Mouse (Mus musculus) right cerebral cortex, postnatal 4 days (tissue): ENCODE measurements around the gene Pim2.

Experiments
- DNase-seq: peaks from one replicate; pipeline ENCODE4 v3.0.0-alpha.2; 2022

The Pim2 gene

GRCm38 (mm10) chrX:7878007-7878419 is at the start of gene Pim2:
Gene Pim2, plus strand, starts transcription at chrX:7878262.
- peak; percentile 78 for DNase-seq

DNA sequence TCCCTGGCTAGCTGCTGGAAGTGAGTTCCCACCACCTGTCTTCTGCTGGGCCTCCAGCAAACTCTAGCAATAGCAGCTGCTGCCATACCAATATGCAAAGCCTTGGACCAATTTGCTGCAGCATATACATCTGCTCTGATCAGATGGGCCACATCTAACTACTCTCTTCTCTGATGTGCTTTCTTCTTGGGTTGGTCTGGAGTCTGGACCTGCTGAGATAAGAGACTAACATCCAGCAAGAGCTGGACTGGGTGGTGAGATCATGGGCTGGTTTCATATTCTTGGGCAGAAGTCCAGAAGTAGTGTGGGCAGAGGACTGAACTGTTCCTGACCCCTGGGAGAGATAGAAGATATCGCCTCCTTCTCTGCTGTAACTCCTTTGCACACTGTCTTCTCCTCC is 40.9 kb upstream of the Pim2 start:
- DNase-seq = no peak

GRCm38 (mm10) chrX:7840842-7841162 is 37.3 kb upstream of the Pim2 start:
- no peak for DNase-seq

DNA sequence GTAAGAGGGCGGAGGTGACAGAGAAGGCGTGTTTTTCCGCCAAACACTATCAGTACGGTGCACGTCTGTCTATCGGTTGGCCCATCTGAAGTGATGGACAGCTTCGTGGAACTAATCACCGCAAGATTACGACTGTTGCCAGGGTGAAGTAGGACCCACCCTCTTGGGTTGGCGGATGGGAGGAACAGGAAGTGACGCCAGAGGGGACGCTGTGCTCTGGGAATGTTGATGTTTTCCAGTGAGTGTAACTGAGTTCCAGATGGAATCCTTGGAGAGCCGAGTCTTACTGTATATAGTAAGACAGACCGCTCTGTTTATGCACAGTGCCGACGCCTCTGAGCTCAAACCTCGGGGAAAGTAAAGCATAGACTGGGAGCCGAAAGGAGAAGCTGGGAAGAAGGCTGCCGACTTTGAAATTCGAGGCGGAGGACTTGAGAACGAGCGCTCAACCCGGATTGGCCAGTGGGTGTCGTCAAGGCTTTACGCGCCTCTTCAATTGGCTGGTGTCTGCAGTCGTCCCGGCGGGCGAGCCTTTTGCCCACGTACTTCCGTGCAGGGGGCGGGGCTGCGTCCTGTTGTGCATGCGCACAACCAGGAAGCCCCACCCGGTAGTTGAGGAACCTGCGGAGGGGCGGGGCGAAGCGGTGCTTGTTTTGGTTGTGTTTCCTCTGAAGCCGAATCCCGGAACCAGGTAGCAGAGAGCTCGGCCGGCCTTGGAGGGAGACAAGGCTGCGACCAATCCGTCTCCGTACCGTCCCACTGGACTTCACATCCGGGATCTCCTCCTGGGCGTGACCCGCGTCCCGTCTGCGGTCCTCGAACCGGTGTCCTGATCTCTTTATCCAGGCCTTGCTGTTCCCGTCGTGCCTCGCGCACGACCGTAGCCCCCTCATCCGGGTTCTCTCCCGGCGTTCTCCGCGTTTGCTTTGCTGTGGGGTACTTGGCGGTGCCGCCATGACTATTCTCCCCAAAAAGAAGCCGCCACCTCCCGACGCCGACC is 36.6 kb upstream of the Pim2 start, which contains the start of gene Otud5:
Gene Otud5, plus strand, starts transcription at position 202 of the 1,000 bp plus-strand sequence.
- peak; percentile 88 for DNase-seq

DNA sequence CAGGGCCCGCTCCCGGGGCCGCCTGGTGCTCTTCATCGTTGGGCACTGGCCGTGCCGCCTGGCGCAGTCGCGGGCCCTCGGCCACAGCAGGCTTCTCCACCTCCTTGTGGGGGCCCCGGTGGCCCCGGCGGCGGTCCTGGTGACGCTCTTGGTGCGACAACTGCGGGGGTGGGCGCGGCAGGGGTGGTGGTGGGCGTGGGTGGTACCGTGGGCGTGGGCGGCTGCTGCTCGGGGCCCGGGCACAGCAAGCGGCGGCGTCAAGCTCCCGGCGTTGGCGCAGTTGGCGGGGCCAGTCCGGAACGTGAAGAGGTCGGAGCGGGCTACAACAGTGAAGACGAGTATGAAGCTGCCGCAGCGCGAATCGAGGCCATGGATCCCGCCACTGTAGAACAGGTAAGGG is 35.7 kb upstream of the Pim2 start:
- peak; percentile 30 for DNase-seq

GRCm38 (mm10) chrX:7847845-7848244 is 30.2 kb upstream of the Pim2 start:
- DNase-seq = no peak

DNA sequence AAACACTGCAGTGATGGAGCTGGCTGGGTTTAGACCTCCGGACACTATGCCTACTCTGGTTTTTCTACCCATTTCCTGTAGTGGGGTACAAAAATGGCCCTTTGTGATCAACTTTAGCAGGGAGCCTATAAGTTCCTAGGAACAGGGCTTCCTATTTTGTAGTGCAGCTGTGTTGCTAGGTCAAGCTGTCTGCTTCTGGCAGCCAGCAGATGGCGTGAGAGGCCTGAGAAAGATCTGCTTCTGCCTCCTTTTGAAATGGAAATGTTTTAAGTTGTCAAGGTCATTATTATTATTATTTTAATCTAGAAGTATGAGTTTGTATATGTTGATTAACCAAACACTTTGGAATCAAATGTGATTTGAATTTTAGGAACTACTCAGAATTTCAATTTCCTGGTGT is 23.5 kb upstream of the Pim2 start:
- DNase-seq = peak; percentile 22

DNA sequence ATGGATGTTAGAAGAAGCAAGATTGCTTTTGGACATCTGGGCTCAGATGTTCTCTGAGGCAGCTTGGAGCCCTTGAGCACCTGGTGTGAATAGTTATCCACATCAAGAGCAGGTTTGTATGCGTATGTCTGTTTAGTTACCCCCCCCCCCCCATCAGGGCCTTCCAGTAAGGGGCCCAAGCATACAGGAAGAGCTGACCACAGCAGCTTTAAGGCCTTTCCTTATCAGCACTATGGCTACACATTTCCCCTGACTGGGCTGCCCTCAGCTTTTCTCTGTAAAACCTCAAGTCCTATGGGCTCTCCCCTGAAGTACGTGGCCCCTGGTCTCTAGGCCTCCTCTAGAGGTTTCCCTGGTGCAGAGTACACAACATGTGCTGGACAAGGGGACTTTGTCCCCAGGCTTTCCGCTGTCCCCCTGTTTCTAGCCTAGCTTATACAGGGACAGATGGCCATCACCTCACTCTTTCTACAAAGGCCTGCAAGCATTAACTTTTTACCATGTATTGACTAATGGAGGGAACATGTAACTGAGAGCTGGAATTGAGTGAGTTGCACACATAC is 18.8 kb upstream of the Pim2 start:
- DNase-seq = no peak

DNA sequence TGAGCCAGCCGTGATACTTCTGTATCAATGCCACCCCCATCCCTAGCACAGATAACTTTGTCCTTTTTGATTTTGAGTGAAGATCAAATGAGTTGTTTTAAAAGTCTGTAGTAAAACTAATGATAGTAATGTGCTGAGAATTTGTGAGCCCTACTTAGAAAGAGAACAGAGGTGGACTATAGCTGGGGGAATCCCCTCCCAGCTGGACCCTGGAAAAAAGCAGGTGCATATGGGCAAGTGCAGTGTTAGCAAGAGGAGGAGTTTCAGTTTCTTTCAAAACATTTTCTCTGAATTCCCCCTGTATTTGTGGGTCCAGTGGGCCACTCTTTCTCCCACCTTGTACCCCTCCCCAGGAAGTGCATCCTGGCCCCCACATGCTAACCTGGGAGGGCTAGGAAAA is 14.9 kb upstream of the Pim2 start:
- no peak for DNase-seq

DNA sequence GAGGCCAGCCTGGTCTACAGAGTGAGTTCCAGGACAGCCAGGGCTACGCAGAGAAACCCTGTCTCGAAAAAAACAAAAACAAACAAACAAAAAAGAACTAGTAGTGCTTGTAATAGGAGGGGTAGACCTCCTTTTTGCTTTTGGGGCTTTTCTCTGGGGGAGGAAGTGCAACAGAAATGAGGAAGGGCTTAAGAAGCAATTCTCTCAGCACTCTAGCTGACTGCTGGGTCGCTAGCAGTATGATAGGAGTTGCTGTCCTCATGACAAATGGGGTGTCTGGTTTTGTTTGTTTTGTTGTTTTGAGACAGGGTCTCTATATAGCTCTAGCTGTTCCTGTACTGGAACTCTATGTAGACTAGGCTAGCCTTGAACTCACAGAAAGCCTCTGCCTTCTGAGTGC is 13.5 kb upstream of the Pim2 start:
- DNase-seq = no peak

DNA sequence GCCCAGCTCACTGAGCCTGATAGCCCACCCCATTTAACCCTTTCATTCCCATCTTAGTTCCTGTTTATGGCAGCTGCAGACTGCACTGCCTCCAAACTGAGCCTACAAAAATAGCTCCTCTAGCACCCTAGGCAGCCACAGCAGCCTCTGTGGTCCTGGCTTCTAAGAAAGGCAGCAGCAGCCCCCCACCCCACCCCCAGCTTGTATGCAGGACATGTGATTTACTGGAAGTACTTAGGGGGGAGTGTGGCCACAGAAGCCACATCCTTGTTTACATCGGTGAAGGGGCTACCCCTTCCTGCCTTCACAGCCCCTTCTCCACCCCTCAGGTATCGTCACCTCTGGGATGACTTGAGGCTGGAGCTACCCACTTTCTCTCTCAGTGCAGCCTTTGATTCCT is 12.7 kb upstream of the Pim2 start:
- no peak for DNase-seq

DNA sequence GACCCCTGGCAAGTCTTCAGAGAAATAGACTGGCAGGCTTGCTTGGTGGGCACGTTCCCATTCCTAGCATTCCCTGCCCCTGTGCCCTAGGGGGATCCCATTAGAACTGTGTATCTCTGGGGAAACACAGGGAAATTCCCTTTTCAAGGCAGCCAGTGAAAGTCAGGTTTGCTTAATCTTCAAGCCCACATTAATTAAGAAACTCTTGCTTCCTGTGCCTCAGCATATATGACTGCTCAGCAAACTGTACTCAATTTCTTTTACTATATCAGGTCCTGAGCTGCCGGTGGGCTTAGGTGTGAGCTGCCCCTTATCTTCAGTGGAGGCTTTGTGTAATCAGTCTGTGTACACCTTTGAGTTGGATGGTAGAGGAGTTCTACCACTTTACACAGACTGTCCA is 12.3 kb upstream of the Pim2 start:
- no peak for DNase-seq

DNA sequence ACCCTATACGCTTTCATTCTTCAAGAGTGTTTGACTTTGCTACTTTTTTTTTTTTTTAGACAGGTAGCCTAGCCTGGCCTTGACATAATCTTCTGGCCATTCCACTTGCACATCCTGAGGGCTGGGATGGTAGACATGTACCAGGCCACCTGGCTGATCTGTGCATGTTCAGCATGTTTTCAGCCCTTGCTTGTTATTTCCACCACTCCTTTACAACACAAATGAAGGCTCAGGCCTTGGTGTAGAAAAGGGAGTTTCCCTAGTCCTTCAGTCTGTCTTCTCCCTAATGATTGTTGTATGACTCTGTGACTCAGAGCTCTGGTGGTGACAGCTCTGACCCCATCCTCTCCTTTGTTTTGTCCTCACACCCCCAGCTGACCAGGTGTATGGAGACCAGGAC is 10.9 kb upstream of the Pim2 start:
- no peak for DNase-seq

- DNase-seq = no peak
Measured at GRCm38 (mm10) chrX:7868506-7868905, 9.6 kb upstream of the Pim2 start.

DNA sequence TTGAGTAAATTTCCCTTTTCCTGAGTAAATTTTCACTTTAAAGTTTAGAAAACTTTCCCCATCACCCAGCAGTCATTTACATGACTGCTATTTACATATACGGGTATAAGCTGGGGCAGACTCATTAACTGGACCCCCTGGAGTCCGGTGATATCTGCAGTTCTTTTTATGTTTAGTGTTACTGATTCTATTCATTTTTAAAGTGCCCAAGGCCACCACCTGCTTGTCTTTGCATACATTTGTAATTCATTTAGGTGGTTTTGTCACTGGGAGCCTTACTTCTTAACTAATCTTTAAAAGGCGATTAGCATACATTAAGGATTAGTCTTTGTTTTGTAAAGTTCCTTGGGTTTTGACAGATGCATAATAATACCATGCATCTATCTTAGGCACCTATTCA is 8.2 kb upstream of the Pim2 start:
- no peak for DNase-seq

DNA sequence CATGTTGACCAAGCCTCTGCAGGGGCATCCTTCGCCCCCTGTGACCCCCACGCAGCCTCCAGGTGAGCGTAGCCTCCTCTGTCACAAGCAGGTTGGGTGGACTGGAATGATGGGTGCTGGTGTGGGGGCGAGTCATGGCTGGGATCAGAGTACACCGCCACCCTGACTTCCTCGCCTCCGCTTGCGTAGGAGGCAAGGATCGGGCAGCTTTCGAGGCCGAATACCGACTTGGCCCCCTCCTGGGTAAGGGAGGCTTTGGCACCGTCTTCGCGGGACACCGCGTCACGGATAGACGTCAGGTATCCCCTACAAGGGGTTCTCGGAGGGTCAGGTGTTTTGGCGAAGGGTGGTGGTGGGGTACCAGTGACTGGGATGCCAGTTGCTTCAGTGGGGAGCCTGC is 433 bp downstream of the Pim2 start:
- peak; percentile 27 for DNase-seq

DNA sequence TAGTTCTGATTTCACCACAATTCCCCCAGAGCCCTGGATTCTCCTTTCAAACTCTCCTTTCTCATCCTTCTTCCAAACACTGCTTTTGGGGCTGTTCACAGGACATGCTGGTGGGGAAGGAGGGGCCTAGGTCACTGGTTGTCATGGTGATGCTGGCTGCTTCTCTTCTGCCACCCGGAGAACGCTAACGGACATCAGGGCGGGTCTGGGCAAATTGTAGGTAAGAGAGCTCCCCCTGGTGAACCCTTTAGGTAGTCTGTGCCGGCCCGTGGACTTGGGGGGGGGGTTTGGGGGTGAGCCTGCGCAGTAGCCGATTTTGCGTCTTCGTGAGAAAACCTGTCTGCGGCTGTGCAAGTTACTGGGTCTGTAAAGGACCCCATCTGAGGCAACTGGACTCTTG is 1.8 kb downstream of the Pim2 start:
- DNase-seq = peak; percentile 44

DNA sequence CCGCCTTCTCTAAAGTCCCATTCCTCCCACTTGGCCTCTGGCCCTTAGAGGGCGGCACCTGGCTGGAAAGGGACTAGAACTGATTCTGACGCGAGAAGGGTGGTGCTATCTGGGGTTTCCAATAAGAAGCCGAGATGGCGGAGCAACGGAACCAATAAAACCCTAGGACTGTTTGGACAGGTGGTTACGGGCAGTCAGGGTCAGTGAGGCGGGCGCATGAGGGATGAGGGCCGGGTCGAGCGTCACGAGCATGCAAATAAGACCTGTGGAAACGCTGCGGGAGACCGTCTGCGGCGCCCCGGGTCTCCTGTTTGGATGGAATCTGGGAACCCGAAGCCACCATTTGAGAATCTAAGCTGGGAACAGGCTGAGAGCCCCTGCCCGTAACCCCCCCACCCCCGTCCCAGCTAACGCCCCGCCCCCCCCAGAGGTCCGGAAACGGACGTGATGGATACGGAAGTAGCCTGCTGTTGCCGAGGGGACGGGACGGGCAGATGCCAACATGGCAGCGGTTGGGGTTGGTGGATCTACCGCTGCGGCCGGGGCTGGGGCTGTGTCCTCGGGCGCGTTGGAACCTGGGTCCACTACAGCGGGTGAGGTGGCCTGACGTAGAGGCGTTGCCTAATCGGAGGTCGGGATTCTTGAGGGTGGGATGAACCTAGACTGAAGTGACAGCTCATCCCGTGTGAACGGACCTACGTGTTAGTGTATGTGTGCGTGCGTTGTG is 5.9 kb downstream of the Pim2 start, which contains the start of gene Slc35a2:
Gene Slc35a2, plus strand, starts transcription at position 188 of the 727 bp plus-strand sequence.
- DNase-seq = peak; percentile 74

DNA sequence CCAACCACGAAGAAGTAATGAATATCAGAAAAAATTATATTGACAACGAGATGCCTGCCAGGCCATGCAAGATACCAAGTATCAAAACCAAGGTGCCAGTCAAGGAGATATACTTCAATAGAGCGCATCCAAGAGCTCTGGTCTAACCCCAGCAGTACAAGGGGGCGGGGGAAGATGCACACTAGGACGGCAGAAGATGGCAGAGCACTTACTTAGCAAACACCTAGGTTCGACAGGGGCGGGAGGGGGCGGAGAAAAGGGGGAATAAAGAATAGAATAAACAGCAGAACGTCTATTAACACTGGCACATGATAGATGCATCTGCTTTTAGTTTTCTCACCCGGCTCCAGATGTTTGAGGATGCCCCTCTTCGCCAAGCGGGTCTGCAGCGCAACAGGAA is 20.1 kb downstream of the Pim2 start:
- no peak for DNase-seq

- peak; percentile 74 for DNase-seq
Measured at GRCm38 (mm10) chrX:7898880-7899874, 21.1 kb downstream of the Pim2 start, which contains the start of the genes Pqbp1 and Timm17b. Gene Pqbp1, minus strand, starts transcription at chrX:7899269. Gene Timm17b, plus strand, starts transcription at chrX:7899357.

GRCm38 (mm10) chrX:7904441-7904840 is 26.4 kb downstream of the Pim2 start:
- DNase-seq = no peak

GRCm38 (mm10) chrX:7907735-7908134 is 29.7 kb downstream of the Pim2 start, which contains the start of gene Gm10491:
Gene Gm10491, minus strand, starts transcription at chrX:7907835.
- DNase-seq = no peak
